Mouse (Mus musculus): ENCODE data around the gene Smarcc1. TPM values are rescaled to one million over a fixed set of nuclear protein-coding genes. Genes with fewer than 3 reads are reported as not detected.

The Smarcc1 gene
- total RNA-seq, 2 experiments from 2014 or later, result 72.1 to 74.1 TPM

GRCm38 (mm10) chr9:110224273-110224672 is 106.8 kb downstream of the Smarcc1 start:
- no peak for DNase-seq (ENCODE audit: extremely low spot score in 1 of 2, low spot score in 2 of 2)
- intact Hi-C loops (cut with DNase I), result no loop called here

DNA sequence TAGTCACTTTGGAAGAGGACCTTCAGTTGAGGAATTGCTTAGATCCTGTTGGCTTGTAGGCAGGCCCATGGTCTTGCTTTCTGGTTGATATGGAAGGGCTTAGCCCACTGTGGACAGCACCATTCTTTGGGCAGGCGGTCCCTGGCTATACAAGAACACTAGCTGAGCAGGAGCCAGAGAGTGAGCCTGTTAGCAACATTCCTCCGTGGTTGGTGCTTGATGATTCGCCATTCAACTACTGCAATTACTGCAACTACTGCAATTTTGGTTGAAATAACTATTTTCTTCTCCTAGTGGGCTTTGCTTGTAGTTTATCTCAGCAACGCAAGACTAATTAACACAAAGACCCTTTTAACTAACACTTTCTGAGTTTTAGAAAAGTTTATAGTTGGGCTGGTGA is 108.7 kb downstream of the Smarcc1 start:
- intact Hi-C loops (cut with DNase I), result no loop called here
- no peak for DNase-seq (ENCODE audit: extremely low spot score in 1 of 2, low spot score in 2 of 2)

- intact Hi-C loops (cut with DNase I), result no loop called here
- no peak for DNase-seq (ENCODE audit: extremely low spot score in 1 of 2, low spot score in 2 of 2)
Observed at GRCm38 (mm10) chr9:110228671-110229070, 111.2 kb downstream of the Smarcc1 start.

- intact Hi-C loops (cut with DNase I), result no loop called here
Observed at GRCm38 (mm10) chr9:110229112-110229511, 111.6 kb downstream of the Smarcc1 start.

GRCm38 (mm10) chr9:110229566-110230248 is 112.2 kb downstream of the Smarcc1 start:
- intact Hi-C loops (cut with DNase I), result no loop called here
- no peak for DNase-seq (ENCODE audit: extremely low spot score in 1 of 2, low spot score in 2 of 2)

More at GRCm38 (mm10) chr9:110229112-110229511, 111.6 kb downstream of the Smarcc1 start:
- DNase-seq (ENCODE audit: extremely low spot score in 1 of 2, low spot score in 2 of 2), result no peak

DNA sequence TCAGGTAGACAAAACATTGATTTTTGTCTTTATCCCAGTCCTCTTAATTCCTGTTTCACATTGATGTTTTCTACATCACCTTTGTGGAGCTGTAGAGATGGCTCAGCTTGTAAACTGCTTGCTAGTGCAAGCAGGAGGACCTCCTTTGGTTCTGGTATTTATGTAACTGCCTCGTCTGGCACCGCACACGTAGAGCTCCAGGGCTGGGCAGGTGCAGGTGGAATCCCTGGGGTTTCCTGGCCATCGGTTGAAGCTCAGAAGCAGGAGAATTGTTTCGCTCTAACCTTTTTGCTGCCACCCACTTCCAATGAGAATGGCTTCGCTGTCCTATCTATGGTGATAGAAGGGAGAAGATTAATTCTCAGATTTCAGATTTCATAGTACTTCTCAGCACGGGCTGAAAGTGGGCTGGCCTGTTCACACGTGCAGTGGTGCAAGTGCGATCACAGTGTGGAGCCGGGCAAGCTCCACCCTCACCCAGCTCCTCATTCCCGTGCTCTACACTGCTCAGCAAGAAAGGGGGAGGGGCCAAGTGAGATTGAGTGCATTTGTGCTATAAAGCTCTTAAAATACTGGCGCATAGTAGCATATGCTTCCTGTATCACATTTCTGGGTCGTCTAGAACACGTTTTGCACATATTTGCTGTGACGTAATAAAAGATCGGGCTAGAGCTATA is 113.0 kb downstream of the Smarcc1 start:
- intact Hi-C loops (cut with DNase I), result no loop called here
- peak in 1 of 2 experiments; percentile 48 for DNase-seq (ENCODE audit: extremely low spot score in 1 of 2, low spot score in 2 of 2)

GRCm38 (mm10) chr9:110234962-110235361 is 117.5 kb downstream of the Smarcc1 start:
- intact Hi-C loops (cut with DNase I), result no loop called here
- DNase-seq (ENCODE audit: extremely low spot score in 1 of 2, low spot score in 2 of 2), result no peak

DNA sequence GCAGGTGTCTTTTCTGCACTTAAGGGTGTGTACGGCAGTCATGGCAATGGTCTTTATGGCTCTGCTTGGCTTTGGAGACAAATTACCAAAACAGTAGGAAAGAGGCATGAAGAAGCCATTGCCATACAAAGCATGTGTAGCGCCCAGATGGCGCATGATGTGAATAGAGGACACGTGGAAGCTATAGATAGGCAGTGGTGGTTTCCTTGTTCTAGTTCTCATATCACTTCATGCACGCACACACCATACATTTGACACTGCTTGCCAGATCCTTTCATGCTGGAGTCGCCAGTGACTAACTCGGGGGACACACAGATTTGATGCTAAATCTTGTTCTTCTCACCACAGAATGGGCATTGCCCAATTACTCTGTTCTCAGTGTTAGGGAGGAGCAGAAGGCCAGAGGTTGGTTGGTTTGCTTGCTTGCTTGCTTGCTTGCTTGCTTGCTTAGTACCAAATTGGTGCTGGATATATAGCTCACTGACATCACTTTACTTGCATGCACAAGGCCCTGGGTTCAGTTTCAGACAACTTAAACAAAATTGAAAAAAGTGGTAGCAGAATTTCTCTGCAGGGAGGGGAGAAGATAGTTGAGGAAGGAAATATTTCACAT is 125.8 kb downstream of the Smarcc1 start, which contains the start of gene Cspg5:
TSS of gene Cspg5 (plus strand) at position 563 of the 613 bp plus-strand sequence.
- no peak for DNase-seq (ENCODE audit: extremely low spot score in 1 of 2, low spot score in 2 of 2)
- intact Hi-C loops (cut with DNase I), result no loop called here

GRCm38 (mm10) chr9:110244567-110244888 is 127.0 kb downstream of the Smarcc1 start:
- no peak for DNase-seq (ENCODE audit: extremely low spot score in 1 of 2, low spot score in 2 of 2)
- intact Hi-C loops (cut with DNase I), result no loop called here

GRCm38 (mm10) chr9:110244889-110245589 is 127.5 kb downstream of the Smarcc1 start:
- intact Hi-C loops (cut with DNase I), result loop anchor here (5.0 kb wide), 1 partner anchor 47 kb away; no protein-coding TSS in a partner anchor
- DNase-seq (ENCODE audit: extremely low spot score in 1 of 2, low spot score in 2 of 2), result peak; percentile 63 to 87

DNA sequence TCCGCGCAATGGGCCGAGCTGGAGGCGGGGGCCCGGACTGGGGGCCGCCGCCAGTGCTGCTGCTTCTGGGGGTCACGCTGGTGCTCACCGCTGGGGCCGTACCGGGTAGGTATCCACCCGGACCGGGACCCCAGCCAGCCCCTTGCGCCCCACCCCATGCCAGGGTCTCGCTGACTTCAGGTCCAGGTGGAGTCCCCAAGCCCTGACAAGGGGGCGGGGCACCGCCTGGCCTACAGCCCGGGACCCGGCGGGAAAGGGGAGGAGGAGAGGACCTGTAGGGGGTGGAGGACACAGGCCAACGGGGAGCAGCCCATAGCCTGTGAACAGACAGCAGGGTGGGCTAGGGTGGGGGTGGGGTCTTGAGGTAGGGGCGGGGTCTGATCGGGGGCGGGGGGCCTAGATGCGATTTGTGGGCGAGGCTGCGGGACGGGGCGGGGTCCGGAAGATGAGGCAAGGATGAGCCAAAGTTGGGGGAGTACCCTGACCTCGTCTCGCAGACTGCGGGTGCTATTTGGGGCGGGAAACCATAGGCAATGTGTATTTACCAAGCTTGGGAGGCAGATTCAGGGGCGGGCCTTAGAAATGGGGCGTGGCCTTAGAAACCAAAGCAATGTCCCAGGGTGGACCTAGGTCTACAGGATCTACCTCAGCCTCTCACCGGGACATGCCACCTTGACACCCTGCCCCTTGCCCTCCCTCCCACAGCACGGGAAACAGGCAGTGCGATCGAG is 128.2 kb downstream of the Smarcc1 start:
- DNase-seq (ENCODE audit: extremely low spot score in 1 of 2, low spot score in 2 of 2), result peak; percentile 68 to 88
- intact Hi-C loops (cut with DNase I), result loop anchor here (5.0 kb wide), 1 partner anchor 47 kb away; no protein-coding TSS in a partner anchor

- DNase-seq (ENCODE audit: extremely low spot score in 1 of 2, low spot score in 2 of 2), result peak in 1 of 2 experiments; percentile 72
- intact Hi-C loops (cut with DNase I), result loop anchor here (5.0 kb wide), 1 partner anchor 46 kb away; no protein-coding TSS in a partner anchor
Observed at GRCm38 (mm10) chr9:110246321-110246640, 128.8 kb downstream of the Smarcc1 start.

- intact Hi-C loops (cut with DNase I), result loop anchor here (5.0 kb wide), 1 partner anchor 45 kb away; no protein-coding TSS in a partner anchor
Observed at GRCm38 (mm10) chr9:110247049-110247448, 129.5 kb downstream of the Smarcc1 start.

DNA sequence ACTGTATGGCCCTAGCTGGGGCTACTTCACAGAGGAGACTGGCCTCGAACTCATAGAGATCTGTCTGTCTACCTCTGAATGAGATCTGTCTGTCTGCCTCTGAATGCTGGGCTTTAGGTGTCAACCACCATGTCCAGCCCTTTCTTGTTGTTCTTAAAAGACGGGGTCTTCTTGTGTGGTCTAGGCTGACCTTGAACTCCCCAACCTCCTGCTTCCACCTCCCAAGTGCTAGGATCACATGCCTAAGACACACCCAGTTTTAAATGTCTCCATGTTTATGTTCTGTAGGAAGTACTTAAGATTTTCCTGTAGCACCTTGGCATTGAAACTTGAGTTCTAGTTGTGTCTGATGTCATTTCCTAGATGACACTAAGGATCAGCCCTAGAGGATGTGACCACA is 131.4 kb downstream of the Smarcc1 start:
- intact Hi-C loops (cut with DNase I), result loop anchor here (5.0 kb wide), 1 partner anchor 43 kb away; no protein-coding TSS in a partner anchor
- DNase-seq (ENCODE audit: extremely low spot score in 1 of 2, low spot score in 2 of 2), result no peak

More at GRCm38 (mm10) chr9:110247049-110247448, 129.5 kb downstream of the Smarcc1 start:
- no peak for DNase-seq (ENCODE audit: extremely low spot score in 1 of 2, low spot score in 2 of 2)

DNA sequence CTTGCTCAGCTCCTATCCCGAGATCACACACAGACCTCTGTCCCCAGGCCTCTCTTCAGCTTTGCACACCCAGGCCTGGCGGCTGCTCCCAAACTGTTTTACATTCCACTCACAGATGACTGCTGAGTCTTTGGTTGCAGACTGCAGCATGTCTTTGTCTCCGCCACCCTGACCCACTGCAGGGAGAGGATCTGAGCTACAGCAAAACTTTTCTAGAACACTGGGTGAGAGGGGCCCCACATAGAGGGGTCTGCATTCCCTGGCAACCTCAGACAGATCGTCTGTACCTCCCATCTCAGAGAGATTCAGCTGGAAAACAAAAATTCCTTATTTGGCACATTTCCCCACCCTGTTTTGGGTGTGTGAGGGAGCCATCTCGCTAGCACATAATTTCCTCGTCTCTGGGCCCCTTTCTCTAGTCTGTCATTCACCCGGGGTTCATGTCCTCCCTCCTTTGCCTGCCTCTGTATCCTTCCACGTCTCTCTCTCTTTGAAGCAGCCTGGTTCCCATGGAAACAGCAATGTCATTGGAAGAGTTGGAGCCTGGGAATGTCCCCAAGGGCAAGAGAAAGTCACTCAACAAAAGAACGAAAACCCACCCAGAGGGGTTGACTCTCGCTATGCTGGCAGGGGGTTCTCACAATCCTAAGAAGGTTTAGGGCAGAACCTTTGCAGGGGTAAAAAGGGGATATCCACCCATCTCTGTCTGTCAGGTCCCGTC is 132.5 kb downstream of the Smarcc1 start:
- DNase-seq (ENCODE audit: extremely low spot score in 1 of 2, low spot score in 2 of 2), result peak; percentile 65 to 72
- intact Hi-C loops (cut with DNase I), result loop anchor here (5.0 kb wide), 1 partner anchor 42 kb away; no protein-coding TSS in a partner anchor

DNA sequence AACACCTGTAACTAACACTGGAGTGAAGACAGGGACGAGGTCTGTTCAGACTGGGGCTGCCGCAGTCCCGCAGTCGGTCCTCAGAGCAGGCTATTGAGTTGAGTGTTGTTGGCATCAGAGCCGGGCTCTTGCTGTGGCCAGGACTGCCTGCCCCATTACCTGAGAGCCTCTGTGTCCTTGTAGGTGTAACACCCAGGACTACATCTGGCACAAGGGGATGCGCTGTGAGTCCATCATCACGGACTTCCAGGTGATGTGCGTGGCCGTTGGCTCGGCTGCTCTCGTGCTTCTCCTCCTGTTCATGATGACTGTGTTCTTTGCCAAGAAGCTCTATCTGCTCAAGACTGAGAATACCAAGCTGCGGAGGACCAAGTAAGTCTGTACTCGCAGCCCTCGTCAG is 133.3 kb downstream of the Smarcc1 start:
- DNase-seq (ENCODE audit: extremely low spot score in 1 of 2, low spot score in 2 of 2), result no peak
- intact Hi-C loops (cut with DNase I), result no loop called here

DNA sequence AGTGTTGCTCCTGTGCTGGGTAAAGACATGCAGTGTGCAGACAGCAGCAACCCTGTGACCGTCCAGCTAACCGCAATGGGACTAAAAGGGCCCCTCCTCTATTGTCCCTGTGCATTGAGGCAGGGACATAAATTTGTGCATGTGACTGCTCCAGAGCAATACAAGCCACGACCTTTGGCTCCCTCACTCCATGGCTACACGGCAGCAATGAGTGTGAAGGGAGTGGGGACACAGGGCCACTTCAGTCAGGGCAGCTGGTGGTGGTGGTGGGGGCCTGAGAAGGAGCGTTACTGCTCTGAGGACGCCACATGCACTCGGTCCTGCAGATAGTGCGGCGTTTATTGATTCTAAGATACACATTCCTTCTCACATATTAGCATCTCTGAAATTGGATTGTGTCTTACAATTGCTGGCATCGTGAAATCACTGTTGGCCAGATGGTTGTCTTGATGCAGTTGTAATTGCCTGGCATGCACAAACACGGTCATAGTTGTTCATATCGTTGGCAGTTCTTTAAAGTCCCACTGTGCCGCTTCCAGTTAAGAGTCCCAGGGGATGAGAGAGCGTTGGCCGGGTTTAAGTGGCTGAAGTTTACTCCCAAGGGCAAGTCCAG is 138.0 kb downstream of the Smarcc1 start:
- intact Hi-C loops (cut with DNase I), result no loop called here

More for the DNA sequence above, 138.0 kb downstream of the Smarcc1 start:
- no peak for DNase-seq (ENCODE audit: extremely low spot score in 1 of 2, low spot score in 2 of 2)
